ENCODE assay signal across 21 mouse cellular contexts in genomic region chr2:25293706-25294105, GRCm38 (mm10). TPM values are rescaled to one million over a fixed set of nuclear protein-coding genes. Genes with fewer than 3 reads are reported as not detected.
"Had no signal": no experiment of that assay in that cellular context is flagged by ENCODE, and none has a peak within 500 bp of the region (broad histone marks: within the 10 kb centered on the region; RNA-seq: fewer than 3 reads in every experiment).

No protein-coding gene starts in this region.

- DNase-seq: lung, adult 2 months; lung, postnatal 14 days; lung, postnatal 36 days; right cerebral cortex, postnatal 14 days; thymus, adult 2 months; thymus, postnatal 25 days; thymus, postnatal 4 days had no signal

- H3K27ac ChIP-seq: lung, embryonic 15.5 days; macrophage; midbrain, embryonic 13.5 days; midbrain, embryonic 15.5 days; neural tube, embryonic 12.5 days; stomach, embryonic 15.5 days; stomach, postnatal 0 days had no signal

- ATAC-seq: lung, postnatal 0 days; midbrain, embryonic 13.5 days; midbrain, embryonic 15.5 days had no signal

- H3K4me3 ChIP-seq: lung, embryonic 15.5 days; megakaryocyte, embryonic 14.5 days; midbrain, embryonic 13.5 days; midbrain, embryonic 15.5 days; neural tube, embryonic 12.5 days; stomach, embryonic 15.5 days had no signal

RNA-seq across cellular contexts. Expression of gene Lrrc26, which starts 4.0 kb away (rescaled TPM):
- polyA plus RNA-seq: macrophage; midbrain, embryonic 11.5 days; neural tube, embryonic 12.5 days; neural tube, embryonic 14.5 days had no signal

RNA-seq across cellular contexts. Expression of gene Tmem210, which starts 5.8 kb away (rescaled TPM):
- polyA plus RNA-seq: lung, adult 2 months; lung, embryonic 15.5 days; lung, postnatal 0 days; macrophage; midbrain, embryonic 11.5 days; midbrain, embryonic 13.5 days; midbrain, embryonic 15.5 days; midbrain, postnatal 0 days; neural tube, embryonic 12.5 days; neural tube, embryonic 14.5 days; spleen, adult 2 months; stomach, embryonic 15.5 days; stomach, postnatal 0 days; urinary bladder, adult 2 months had no signal

RNA-seq across cellular contexts. Expression of gene Grin1, which starts 25.3 kb away (rescaled TPM):
- polyA plus RNA-seq: macrophage had no signal
